Mouse (Mus musculus) mature B cell (primary cell): ENCODE measurements around the gene Pcnx3.

Experiments used
- in situ Hi-C: fragments of 300-500 bp; cut with MboI; formaldehyde crosslinking; loops from 2 replicates; pipeline ENCODE4 v1.14.3; 2019

Gene Pcnx3

DNA sequence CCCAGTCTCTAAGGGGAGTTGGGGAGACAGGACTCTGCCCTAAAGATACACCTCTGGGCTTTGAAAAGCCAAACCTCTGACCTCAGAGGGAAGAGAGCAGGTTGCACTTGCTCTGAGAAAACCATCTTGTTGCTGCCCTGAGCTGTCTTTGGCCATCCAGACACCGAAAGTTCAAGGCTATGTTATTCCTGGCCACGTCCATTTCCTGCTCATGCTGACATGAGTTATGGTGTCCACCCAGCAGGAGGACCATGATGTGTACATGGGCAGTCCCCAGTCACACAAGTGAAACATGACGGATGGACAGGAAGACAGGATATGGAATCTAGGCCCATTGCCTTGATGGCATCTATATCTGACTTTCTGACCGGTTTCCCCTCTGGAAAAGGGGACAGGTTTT lies 8.3 kb downstream of the Pcnx3 start:
- in situ Hi-C loops = no loop called here

DNA sequence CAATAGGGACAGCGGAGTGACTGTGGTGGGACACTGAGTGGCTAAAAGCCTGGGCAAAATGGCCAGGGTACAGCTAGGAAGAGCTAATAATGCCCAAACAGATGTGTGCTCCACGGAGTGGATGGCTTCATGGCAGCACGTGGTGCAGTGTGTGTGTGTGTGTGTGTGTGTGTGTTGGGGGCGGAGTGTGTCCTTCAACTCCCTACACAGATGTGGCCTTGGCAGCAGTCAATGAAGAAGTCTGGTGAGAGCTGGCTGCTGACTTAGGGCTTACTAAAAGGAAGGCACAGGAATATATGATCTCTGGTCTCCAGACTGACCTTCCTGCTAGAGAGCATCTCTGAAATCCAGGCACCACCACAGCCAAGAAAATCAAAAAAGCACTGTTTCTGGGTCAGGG lies 20.3 kb downstream of the Pcnx3 start:
- in situ Hi-C loops = no loop called here

DNA sequence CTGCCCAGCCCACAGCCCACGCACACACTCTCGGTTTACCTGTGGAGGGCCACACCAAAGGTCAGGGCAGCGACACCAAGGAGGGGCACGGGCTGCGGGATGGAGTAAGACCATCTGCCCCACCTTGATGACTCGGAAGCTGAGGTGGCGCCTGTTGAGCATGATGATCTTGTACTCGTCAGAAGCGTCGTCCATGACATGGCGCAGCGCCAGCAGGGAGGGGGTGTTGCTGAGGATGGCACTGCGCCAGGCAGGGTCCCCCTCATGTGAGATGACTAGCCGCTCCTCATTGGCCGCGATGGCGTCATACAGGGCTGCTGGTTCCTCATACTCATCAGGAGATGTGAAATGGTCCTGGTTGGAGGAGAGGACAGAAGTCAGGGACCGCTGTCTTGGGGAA lies 22.3 kb downstream of the Pcnx3 start:
- in situ Hi-C loops = no loop called here

DNA sequence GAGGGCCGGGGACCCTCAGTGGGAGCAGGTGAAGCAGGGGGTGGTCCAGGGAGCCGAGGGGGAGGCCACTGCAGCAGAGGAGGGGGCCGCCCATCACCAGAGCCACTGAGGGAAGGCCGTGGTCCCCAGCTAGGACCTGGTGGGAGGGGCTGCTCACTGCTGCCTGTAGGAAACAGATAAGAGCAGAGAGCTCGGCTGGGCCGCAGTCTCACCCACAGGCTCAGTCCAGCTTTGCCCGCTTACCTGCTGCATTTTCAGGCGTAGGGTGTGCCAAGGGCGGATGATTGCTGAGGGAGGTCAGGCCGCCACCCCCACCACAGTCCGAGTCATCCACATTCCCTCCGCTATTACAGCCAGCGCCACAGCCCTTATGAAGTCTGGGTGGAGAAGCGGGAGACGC lies 23.2 kb downstream of the Pcnx3 start:
- in situ Hi-C loops = no loop called here

DNA sequence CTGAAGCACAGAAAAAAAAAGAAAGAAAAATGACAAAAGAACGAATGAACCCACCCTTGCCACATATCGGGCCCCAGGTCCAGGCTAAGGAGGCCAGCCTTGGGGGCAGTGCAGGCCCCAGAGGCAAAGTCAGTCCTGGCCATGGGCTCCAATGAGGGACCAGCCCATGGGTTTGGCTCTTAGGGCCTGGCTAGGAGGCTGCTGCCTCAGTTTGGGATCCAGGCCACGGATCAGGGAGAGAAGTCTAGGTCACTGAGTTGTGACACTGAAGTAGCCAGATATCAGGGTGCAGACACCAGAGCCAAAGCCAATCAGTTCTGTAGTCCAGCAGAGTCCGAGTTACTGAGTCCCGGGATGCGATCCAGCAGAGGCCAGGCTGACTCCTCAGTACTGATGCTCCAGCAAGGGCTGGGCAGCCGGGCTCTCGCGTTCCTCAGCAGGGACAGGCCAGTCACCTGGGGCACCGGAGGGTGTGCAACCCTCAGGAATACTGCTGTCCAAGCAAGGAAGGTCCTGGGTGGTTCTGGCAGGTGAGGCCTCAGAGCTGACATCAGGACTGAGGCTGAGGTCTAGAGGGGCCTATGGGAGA lies 23.9 kb downstream of the Pcnx3 start:
- in situ Hi-C loops = no loop called here

DNA sequence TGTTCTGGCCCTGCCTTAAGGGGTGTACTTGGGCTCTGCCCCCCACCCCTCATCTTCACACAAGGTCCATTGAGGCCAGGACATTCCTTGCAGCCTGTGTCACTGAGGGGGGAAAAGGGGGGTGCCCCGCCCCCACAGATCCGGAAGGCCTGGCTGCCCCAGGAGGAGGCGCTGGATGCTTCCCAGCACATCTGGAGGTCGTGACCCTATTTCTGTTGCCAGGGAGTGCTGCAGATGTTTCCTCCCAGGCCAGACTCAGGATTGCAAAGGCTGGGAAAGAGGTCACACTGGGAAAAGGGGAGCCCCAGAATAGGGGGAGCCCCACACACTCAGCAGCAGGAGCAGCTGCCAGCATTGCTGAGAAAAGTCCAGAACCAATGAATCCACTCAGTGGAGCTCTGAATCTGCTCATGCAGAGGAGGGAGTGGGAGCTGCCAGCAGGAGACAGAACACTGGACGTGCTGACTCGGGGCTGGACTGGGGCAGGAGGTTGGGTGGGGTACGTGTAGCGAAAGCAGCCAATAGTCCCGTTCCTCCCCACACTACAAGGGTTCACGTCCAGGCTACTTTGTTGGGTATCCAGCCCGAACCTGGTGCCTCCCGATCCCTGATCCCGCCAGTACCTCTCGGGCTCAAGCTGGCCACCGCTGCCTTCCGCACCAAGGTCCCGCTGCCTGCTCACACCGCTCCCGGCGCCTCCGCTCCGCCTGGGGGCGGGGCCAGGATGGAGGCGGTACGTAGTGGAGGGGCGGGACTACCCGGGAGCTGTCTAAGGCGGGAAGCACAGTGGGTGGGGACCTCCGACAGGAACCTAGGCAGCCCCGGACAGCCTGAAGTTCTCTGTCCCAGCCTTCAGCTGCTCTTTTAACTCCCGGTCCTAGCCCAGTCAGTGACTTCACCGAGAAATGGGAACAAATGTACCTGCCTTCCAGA lies 25.5 kb downstream of the Pcnx3 start, which contains the start of gene Sipa1:
Gene Sipa1 (minus strand): TSS at position 727 of the 933 bp plus-strand sequence.
- in situ Hi-C loops = no loop called here

DNA sequence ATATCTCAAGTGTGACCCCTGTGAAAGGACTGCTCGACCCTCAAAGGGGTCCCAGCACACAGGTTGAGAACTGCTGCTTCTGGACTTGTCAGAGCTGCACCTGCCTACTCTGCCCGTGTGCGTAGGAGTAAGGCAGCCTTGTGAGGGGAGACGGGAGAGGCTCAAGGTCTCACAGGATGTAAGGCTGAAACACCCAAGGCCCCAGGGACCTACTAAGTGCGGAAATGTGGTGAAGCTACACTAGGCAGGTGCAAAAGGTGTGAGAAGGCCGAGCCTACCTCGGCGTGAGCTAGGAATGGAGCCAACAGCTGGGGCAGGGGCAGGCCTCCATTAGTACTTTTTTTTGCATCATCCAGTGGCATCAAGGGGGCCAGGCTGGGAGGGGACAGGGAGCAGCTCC lies 26.4 kb downstream of the Pcnx3 start:
- in situ Hi-C loops = no loop called here

DNA sequence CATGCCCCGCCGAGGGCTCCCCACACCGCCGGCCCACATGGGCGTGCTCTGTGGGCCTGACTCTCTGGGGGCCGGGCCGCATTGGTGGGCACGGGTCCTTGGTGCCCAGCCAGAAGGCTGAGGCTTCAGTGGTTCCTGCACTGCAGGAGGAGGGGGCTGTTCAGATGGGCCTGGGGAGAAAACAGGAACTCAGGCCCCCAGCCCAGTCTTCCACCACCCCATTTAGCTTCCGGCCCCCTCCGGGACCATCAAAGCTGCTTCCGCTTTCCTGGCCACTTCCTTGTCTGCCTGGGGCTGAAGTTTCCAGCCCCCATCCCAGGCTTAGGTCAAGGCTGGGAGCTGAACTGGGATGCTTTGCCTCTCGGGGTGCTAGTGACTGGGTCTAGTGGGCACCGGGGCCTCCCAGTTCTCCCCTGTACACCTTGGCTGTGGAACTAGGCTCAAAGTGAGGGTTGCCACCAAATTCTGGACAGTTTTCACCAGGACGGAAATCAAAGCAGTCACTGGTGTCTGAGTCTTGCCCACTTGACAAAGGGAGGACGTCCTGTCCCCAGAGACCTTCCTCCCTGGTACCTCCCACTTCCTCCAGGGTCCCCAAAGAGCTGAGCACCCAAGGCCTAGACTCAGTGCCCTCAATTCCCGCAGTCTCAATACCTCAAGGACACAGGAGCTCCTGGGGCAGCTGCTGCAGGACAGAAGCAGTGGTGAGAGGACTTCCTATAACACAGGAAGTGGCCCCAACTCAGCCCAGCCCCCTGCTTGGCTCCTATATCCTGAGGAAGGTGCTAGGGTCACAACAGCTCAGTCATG lies 27.6 kb downstream of the Pcnx3 start:
- in situ Hi-C loops = no loop called here

DNA sequence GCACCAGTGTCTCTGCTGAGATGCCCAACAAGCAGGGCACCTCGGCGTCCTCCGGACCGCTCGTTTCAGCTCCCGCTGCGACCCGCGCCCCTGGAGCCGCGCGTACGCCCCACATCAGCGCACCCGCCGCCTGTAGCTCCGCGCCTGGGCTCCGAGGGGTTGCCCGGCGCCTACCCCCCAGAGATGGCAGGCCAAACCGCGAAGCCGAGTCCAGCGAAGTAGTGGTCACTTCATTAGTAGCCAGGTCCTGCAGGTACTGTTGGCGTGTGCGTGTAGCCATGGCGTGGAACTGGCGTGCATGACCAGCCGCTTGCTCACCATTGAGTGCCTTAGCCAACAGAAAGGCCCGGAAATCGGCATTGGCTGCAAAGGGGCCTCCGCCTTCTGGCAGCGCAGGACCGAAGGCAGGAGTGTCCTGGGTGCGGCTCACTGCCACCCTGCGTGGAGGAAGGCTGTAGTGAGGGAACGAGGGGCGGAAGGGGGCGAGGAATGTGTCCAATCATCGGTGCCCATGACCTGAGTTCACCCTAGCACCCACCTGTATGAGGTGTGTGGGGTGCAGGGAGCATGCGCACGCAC lies 33.9 kb downstream of the Pcnx3 start:
- in situ Hi-C loops = no loop called here

DNA sequence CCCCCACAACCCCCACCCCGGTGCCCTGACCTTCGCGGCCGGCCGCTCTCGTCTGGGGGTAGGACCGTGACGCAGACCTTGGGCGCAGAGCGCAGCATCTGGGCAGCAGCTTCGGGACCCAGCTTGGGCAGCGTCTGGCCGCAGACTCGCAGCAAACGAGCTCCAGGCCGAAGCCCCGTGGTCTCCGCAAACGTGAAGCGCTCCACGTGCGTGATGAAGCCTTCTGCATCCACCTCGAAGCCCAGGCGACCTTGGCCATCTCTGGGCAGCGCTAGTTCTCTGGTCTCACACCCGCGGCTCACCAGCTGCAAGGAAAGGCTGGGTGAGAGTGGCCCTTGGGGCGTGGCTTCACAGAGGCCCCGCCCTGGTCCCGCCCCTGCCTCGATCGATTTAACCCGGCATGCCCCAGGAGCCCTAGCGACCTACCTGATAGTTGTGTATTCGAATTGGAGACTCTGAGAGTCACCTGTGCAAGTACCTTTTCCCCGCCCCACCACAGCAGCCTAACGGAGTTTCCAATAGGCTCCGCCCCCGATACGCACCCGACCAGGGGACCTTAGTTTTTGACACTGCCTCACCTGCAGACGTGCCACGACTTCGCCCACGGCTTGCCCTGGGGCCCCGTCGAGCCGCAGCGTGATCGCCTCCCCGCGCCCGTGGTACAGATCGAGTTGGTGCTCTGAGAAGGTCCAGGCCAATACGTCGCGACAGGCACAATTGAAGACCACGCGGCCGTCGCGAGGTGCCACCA lies 34.6 kb downstream of the Pcnx3 start:
- in situ Hi-C loops = no loop called here

DNA sequence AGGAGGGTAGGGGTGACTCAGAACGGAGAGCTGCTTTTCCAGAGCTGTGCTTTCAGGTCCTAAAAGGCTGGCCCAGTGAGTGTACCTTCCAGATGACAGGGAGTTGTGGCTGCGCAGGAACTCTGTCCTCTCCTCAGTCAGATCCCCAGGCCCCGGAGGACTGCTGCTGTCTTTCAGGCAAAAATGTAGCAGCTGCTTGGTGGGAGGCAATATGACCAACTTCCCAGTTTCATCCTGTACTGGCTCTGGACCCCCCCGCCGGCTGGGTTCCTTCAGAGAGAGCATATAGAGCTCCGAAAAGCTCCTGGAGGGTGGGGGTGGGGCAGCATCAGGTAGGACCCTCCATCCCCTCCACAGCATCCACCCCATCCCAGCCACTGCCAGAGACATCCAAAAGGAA lies 36.1 kb downstream of the Pcnx3 start:
- in situ Hi-C loops = no loop called here

DNA sequence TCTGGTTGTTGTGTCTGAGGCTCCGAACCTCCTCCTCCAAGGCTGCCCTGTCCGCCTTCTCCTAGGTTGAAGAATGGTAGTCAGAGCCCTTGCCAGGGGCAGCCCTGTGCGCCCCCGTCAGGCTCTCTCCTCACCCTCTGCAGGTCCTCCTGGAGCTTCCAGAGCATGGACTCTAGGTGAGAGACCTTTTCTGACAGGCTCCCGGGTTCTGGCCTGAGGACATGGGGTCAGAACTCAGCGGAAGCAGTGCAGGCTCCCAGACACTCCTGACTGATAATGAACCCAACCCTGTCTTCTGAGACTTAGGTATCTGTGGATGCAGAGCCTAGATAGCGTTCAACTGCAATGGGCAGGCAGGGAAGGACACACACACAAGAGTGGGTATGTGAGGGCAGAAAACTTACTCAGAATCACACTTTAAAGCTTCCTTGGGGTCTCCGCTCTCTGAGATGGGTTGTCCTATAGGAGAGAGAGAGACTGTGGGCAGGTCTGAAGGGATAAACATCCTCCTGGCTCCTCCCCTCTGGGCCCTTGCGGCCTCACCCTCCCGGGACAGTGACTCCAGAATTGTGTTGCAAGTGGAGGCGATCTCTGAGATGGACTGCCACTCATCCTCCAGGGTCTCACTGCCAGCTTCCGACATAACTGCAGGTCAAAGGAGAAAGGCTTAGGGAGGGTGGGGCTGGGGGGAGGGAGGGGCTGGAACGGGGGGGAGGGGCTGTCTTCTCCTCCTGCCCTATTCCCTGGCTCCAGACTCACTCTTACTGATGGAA lies 37.0 kb downstream of the Pcnx3 start:
- in situ Hi-C loops = no loop called here

DNA sequence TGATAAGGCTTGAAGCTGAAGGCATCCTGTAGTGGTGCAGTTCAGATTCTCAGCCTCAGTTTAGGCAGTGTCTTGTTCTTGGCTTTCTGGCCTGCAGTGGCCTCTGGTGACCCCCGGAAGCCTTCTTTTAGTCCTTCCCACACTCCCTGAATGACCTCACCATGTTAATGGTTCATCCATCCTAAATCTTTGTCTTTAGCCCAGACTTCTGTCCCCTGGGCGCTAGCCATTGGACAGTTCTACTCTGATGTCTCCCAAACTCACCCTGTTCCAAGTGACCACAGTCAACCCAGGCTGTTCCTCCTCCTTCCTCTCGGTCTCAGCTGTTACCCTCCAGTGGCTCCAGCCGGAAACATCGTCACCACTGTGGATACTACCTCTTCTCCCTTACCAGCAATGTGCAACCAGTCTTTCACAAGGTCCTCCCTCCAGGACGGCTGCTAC lies 39.4 kb downstream of the Pcnx3 start:
- in situ Hi-C loops = no loop called here

DNA sequence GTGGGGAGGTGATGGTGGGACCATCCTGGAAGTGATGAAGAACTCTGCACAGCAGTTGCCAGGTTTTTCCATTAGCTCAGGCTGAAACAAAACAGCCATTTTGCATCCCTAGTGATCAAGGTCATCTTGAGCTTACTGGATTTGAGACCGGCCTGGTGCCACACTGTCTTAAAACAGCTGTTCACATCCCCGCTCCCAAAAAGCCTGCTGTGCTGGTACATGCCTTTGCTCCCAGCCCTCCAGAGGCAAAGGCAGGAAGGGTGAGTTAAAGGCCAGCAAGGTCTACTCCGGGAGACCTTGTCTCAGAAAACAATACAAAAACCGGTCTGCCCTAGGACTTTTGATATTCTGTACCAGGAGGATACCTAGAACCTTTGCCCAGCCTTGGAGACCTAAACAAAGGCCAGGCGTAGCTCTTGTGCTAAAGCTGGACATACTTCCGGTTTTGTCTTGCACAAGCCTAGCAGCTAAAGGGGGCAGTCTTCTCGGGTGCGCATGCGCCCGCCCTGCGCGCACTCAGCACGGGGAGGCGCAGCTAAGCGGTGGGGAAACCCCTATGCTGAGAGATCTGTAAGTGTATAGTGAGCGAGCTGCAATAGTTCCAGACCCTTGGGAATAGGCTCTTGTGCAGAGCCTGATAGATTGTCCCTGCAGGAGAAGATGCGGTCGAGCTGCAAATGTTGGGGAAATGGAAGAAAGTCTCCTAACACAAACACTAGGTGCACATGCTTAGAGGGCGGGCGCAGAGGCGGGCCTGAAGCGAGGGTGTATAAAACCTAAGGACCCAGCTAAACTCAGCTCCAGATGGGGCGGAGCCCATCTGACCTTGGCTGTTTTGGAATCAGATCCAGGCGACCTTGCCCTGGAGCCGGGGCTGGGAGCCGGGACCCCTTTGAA lies 40.1 kb downstream of the Pcnx3 start:
- in situ Hi-C loops = no loop called here

DNA sequence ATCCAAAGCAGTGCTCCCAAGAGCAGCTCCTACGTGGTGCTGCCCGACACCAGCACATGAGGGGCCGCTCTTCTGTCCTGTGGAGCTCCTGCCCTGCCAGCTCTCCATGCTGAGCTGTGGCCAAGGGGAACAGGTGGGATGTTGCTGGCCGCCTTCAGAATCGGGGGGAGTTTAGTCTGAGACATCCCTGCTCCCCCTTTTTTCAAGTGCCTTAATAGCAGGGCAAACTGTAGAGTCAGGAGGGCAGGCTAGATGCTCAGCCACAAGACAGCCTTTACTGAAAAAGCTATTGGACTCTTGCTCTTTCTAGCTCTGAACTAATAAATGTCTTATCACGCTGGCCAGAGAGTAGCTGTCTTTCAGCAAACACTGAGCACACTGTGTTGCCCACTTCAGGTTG lies 40.9 kb downstream of the Pcnx3 start:
- in situ Hi-C loops = no loop called here

DNA sequence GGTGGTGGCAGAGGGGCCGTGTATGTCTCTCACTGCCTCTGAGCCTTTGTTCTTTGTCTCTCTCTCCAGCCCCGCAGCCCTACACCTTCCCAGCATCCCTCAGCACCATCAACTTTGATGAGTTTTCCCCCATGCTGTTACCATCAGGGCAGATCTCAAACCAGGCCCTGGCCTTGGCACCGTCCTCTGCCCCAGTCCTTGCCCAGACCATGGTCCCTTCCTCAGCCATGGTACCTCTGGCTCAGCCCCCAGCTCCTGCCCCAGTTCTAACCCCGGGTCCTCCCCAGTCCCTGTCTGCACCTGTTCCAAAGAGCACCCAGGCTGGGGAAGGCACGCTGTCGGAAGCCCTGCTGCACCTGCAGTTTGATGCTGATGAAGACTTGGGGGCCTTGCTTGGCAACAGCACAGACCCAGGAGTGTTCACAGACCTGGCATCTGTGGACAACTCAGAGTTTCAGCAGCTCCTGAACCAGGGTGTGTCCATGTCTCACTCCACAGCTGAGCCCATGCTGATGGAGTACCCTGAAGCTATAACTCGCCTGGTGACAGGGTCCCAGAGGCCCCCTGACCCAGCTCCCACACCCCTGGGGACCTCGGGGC lies 41.9 kb downstream of the Pcnx3 start:
- in situ Hi-C loops = no loop called here

DNA sequence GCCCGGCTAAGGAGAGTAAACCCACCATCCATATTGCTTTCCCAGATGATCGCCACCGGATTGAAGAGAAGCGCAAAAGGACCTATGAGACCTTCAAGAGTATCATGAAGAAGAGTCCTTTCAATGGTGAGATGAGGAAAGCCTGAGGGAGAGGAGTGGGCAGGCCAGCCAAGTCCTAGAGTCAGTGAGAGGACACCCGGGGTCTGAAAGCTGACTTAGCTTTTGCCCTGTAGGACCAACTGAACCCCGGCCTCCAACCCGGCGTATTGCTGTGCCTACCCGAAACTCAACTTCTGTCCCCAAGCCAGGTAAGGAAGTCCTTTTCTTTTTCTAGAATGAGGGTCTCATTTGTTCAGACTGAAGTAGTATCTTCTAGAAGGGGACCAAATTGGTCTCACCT lies 43.4 kb downstream of the Pcnx3 start:
- in situ Hi-C loops = no loop called here

DNA sequence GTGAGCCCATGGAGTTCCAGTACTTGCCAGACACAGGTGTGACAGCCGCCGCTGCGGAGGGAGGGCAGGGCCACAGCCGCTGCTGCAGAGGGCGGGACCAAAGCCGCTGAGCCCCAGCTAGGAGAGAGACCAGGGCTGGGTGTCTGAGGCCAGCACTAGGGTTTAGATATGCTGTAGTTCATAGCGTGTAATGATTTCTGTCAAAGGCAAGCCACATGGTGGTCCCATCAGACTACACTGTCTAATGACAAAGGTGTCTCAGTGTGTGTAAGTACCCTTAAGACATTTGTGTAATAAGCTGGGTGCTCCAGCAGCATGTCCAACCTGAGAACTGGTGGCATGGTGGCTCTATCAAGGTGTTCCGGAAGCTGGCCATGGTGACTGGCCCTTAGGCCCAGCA lies 47.1 kb downstream of the Pcnx3 start:
- in situ Hi-C loops = no loop called here

DNA sequence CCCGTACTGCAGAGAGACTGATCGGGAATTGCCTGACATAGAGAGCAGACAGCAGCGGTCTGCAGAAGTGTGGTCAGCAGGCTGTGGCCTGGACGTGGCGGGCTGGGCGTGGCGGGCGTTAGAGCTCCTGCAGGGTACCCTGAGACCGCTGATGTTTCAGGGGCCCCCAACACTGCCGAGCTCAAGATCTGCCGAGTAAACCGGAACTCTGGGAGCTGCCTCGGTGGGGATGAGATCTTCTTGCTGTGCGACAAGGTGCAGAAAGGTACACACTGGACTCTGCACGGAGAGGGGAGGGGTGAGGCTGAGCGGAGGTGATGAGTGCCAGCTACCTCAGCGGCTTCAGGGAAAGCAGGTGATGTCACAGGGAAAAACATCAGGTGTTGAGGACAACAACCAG lies 47.7 kb downstream of the Pcnx3 start:
- in situ Hi-C loops = no loop called here
